Mouse (Mus musculus) Patski (cell line): ENCODE results near the gene Ube2b. TPM values are rescaled to one million over a fixed set of nuclear protein-coding genes. Genes with fewer than 3 reads are reported as not detected.

Experiments
- ATAC-seq: fragments of 100-300 bp; one replicate; pipeline ENCODE4 v1.8.0; 2021
- CTCF ChIA-PET: fragments of 350-600 bp; sonication (Branson Sonifier 250); formaldehyde crosslinking; loops from one replicate; lab custom pipeline; 2022; ENCODE audit warnings: inconsistent platforms; lab: Charles Lee
- POLR2A ChIA-PET: fragments of 350-600 bp; sonication (Branson Sonifier 250); formaldehyde crosslinking; loops from one replicate; lab custom pipeline; 2022; ENCODE audit warnings: antibody characterized with exemption, inconsistent platforms; lab: Charles Lee
- DNase-seq: peaks from one replicate; pipeline ENCODE4 v3.0.0-alpha.2; 2011; ENCODE audit warnings: low read depth, low spot score
- H3K27me3 ChIP-seq: fragments of 371-371 bp; one replicate; pipeline ENCODE4 v1.5.1; 2021
- CTCF ChIP-seq: fragments of 100-300 bp; IDR thresholded peaks from one replicate; pipeline ENCODE4 v1.5.1; 2021
- in situ Hi-C: fragments of 300-500 bp; cut with MboI; formaldehyde crosslinking; loops from 3 replicates; pipeline ENCODE4 v1.11.1; 2018; ENCODE audit warnings: low pct_unique_long_range_greater_than_20kb, mixed read lengths
- polyA plus RNA-seq: library from polyadenylated mRNA; unstranded; gene quantifications from one replicate; pipeline ENCODE4 v1.2.3, GENCODE M21; 2021

Ube2b gene
- polyA plus RNA-seq, 1 experiment from 2014 or later: 227 TPM

- DNase-seq (no peak), ATAC-seq (no peak)
- TF ChIP-seq CTCF: no peak
- in situ Hi-C loops: no loop called here
- CTCF ChIA-PET: no interaction called here
- no peaks in the 10 kb centered on the region for H3K27me3 ChIP-seq
- POLR2A ChIA-PET: no interaction called here
Observed at GRCm38 (mm10) chr11:52011011-52011410, 10.4 kb upstream of the Ube2b start.

GRCm38 (mm10) chr11:52005586-52005985 lies 5.0 kb upstream of the Ube2b start:
- ChIA-PET POLR2A (no interaction called here), CTCF (interaction anchor here (1.7 kb wide), 1 partner anchor 185 kb away, joined by 3 read pairs; no protein-coding TSS in a partner anchor)
- H3K27me3 ChIP-seq: no peaks in the 10 kb centered on the region
- ATAC-seq (no peak), DNase-seq (no peak)
- in situ Hi-C loops: no loop called here
- no peak for TF ChIP-seq CTCF

- POLR2A ChIA-PET: interaction anchor here (1.6 kb wide), 1 partner anchor 147 kb away, joined by 5 read pairs; no protein-coding TSS in a partner anchor
- TF ChIP-seq CTCF: no peak
- no peaks in the 10 kb centered on the region for H3K27me3 ChIP-seq
- ATAC-seq: peak; percentile 90
- CTCF ChIA-PET: no interaction called here
- in situ Hi-C loops: no loop called here
- peak; percentile 80 for DNase-seq
Observed at GRCm38 (mm10) chr11:52003772-52004528, 3.4 kb upstream of the Ube2b start, which contains the start of gene Cdkl3. Gene Cdkl3 (plus strand): TSS chr11:52004221.

GRCm38 (mm10) chr11:52003505-52003771 lies 2.9 kb upstream of the Ube2b start:
- in situ Hi-C loops: no loop called here
- no peak for TF ChIP-seq CTCF
- no peaks in the 10 kb centered on the region for H3K27me3 ChIP-seq
- CTCF ChIA-PET: no interaction called here
- POLR2A ChIA-PET: interaction anchor here (1.6 kb wide), 1 partner anchor 147 kb away, joined by 5 read pairs; no protein-coding TSS in a partner anchor
- DNase-seq (no peak), ATAC-seq (no peak)

GRCm38 (mm10) chr11:52002842-52003504 lies 2.4 kb upstream of the Ube2b start:
- in situ Hi-C loops: no loop called here
- CTCF ChIA-PET: interaction anchor here (0.9 kb wide), 1 partner anchor 100 kb away, joined by 3 read pairs; no protein-coding TSS in a partner anchor

GRCm38 (mm10) chr11:52001861-52002260 lies 1.3 kb upstream of the Ube2b start:
- ChIA-PET POLR2A (no interaction called here), CTCF (no interaction called here)
- no peak for DNase-seq
- TF ChIP-seq CTCF: no peak
- ATAC-seq: no peak
- no peaks in the 10 kb centered on the region for H3K27me3 ChIP-seq
- in situ Hi-C loops: no loop called here

More at GRCm38 (mm10) chr11:52002842-52003504, 2.4 kb upstream of the Ube2b start:
- no peak for ATAC-seq
- no peak for DNase-seq
- POLR2A ChIA-PET: interaction anchor here (1.6 kb wide), 1 partner anchor 146 kb away, joined by 5 read pairs; no protein-coding TSS in a partner anchor
- no peaks in the 10 kb centered on the region for H3K27me3 ChIP-seq
- no peak for TF ChIP-seq CTCF

GRCm38 (mm10) chr11:52001341-52001740 lies 779 bp upstream of the Ube2b start:
- H3K27me3 ChIP-seq: no peaks in the 10 kb centered on the region
- ChIA-PET POLR2A (no interaction called here), CTCF (no interaction called here)
- TF ChIP-seq CTCF: no peak
- ATAC-seq (no peak), DNase-seq (no peak)
- in situ Hi-C loops: no loop called here

- ATAC-seq (peak; percentile 36), DNase-seq (peak; percentile 35)
- no peaks in the 10 kb centered on the region for H3K27me3 ChIP-seq
- TF ChIP-seq CTCF: no peak
- ChIA-PET CTCF (interaction anchor here (1.3 kb wide), 1 partner anchor 82 kb away, joined by 3 read pairs; no protein-coding TSS in a partner anchor), POLR2A (interaction anchor here (0.6 to 1.8 kb wide), 6 partner anchors 11 to 145 kb away, joined by 3 to 4 read pairs (median 3); no protein-coding TSS in a partner anchor)
- in situ Hi-C loops: no loop called here
Observed at GRCm38 (mm10) chr11:51999611-52000289, 812 bp downstream of the Ube2b start.

- POLR2A ChIA-PET: no interaction called here
- no peaks in the 10 kb centered on the region for H3K27me3 ChIP-seq
- CTCF ChIA-PET: no interaction called here
- no peak for TF ChIP-seq CTCF
- in situ Hi-C loops: no loop called here
- DNase-seq (no peak), ATAC-seq (no peak)
Observed at GRCm38 (mm10) chr11:51971644-51972043, 28.9 kb downstream of the Ube2b start.

- peak; percentile 39 for TF ChIP-seq CTCF
- H3K27me3 ChIP-seq: no peaks in the 10 kb centered on the region
- ATAC-seq (no peak), DNase-seq (no peak)
- CTCF ChIA-PET: interaction anchor here (1.5 to 6.7 kb wide), 5 partner anchors 29 to 251 kb away, joined by 3 to 43 read pairs (median 4); no protein-coding TSS in a partner anchor
- POLR2A ChIA-PET: no interaction called here
- in situ Hi-C loops: loop anchor here (5.0 kb wide), 3 partner anchors 52 to 147 kb away; partner anchors contain the start of gene Jade2
Observed at GRCm38 (mm10) chr11:51969511-51969910, 31.1 kb downstream of the Ube2b start.
